Mouse (Mus musculus) thymus, postnatal 14 days (tissue): Measurements from ENCODE around the gene 5830411N06Rik.

Source experiments
- DNase-seq: peaks from one replicate; pipeline ENCODE4 v3.0.0; 2021

Gene 5830411N06Rik

GRCm38 (mm10) chr7:140247216-140247615 is at the start of gene 5830411N06Rik:
Gene 5830411N06Rik, plus strand, starts transcription at chr7:140247284.
- no peak for DNase-seq

- DNase-seq, result no peak
Measured at GRCm38 (mm10) chr7:140201090-140201489, 46.0 kb upstream of the 5830411N06Rik start.

GRCm38 (mm10) chr7:140205864-140206263 is 41.2 kb upstream of the 5830411N06Rik start, which contains the start of gene Olfr524:
Gene Olfr524, minus strand, starts transcription at chr7:140205964.
- DNase-seq, result no peak

- DNase-seq, result peak; percentile 21
Measured at GRCm38 (mm10) chr7:140206904-140207303, 40.2 kb upstream of the 5830411N06Rik start.

- DNase-seq, result peak; percentile 23
Measured at GRCm38 (mm10) chr7:140208153-140208552, 38.9 kb upstream of the 5830411N06Rik start.

GRCm38 (mm10) chr7:140208677-140209076 is 38.4 kb upstream of the 5830411N06Rik start:
- DNase-seq, result peak; percentile 56

GRCm38 (mm10) chr7:140213841-140214240 is 33.2 kb upstream of the 5830411N06Rik start:
- DNase-seq, result peak; percentile 12

- no peak for DNase-seq
Measured at GRCm38 (mm10) chr7:140217967-140218366, 29.1 kb upstream of the 5830411N06Rik start, which contains the start of gene Cd163l1. Gene Cd163l1, plus strand, starts transcription at chr7:140218267.

- DNase-seq, result no peak
Measured at GRCm38 (mm10) chr7:140219268-140219667, 27.8 kb upstream of the 5830411N06Rik start.

GRCm38 (mm10) chr7:140220375-140220774 is 26.7 kb upstream of the 5830411N06Rik start:
- DNase-seq, result no peak

- DNase-seq, result no peak
Measured at GRCm38 (mm10) chr7:140224209-140224608, 22.9 kb upstream of the 5830411N06Rik start.

- no peak for DNase-seq
Measured at GRCm38 (mm10) chr7:140228476-140228875, 18.6 kb upstream of the 5830411N06Rik start.

GRCm38 (mm10) chr7:140231026-140231425 is 16.1 kb upstream of the 5830411N06Rik start:
- no peak for DNase-seq

- DNase-seq, result no peak
Measured at GRCm38 (mm10) chr7:140233696-140234095, 13.4 kb upstream of the 5830411N06Rik start.

- no peak for DNase-seq
Measured at GRCm38 (mm10) chr7:140253780-140254299, 6.8 kb downstream of the 5830411N06Rik start.

GRCm38 (mm10) chr7:140295746-140296145 is 48.7 kb downstream of the 5830411N06Rik start:
- no peak for DNase-seq

- no peak for DNase-seq
Measured at GRCm38 (mm10) chr7:140296876-140297275, 49.8 kb downstream of the 5830411N06Rik start.

- no peak for DNase-seq
Measured at GRCm38 (mm10) chr7:140299416-140299815, 52.3 kb downstream of the 5830411N06Rik start.

GRCm38 (mm10) chr7:140319861-140320385 is 72.8 kb downstream of the 5830411N06Rik start:
- DNase-seq, result no peak

GRCm38 (mm10) chr7:140320558-140320957 is 73.5 kb downstream of the 5830411N06Rik start, which contains the start of gene Olfr525:
Gene Olfr525, plus strand, starts transcription at chr7:140320858.
- no peak for DNase-seq

- peak; percentile 38 for DNase-seq
Measured at GRCm38 (mm10) chr7:140321135-140321534, 74.1 kb downstream of the 5830411N06Rik start.

GRCm38 (mm10) chr7:140329766-140330304 is 82.8 kb downstream of the 5830411N06Rik start:
- DNase-seq, result no peak

GRCm38 (mm10) chr7:140333717-140334116 is 86.6 kb downstream of the 5830411N06Rik start, which contains the start of gene Olfr527:
Gene Olfr527, plus strand, starts transcription at chr7:140334017.
- no peak for DNase-seq
